8 mouse cellular contexts compared by ENCODE assay signal in the genomic region with DNA sequence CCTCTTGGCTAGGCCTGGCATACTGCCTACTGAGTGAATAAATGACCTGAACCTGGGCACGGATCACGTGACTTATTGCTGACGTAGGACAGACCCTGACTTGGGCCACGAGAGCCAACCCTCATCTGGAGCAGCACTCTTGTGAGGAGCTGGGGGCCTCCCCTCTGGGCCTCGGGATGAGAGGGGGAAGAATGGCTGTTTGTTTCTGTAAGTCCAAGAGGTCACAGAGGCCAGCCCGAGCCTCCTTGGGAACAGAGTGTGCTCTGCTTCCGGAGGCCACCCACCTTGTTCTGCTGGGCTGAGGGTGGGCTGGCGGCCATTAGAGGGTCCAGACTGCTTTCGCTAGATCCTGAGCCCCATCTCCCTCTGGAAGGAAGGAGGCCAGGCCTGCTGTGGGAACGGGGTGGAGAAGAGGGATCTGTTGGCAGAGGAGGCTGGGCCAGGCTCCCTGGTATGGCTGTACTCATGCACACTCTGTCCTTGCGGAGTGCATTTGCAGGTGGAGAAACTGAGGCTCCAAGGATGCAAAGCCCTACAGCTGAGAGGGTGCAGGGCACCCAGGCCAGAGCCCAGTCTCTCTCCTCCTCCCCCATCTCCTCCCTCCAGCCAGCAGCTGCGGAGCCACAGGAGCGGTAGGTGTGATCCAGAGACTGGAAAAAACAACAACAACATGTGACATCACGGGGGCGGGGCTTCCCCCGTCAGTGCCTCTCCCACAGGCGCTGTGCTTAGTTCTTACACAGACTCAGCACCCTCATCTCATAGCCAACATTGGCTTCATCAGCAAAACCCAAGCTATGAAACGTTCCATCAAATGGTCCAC. TPM values are rescaled to one million over a fixed set of nuclear protein-coding genes. Genes with fewer than 3 reads are reported as not detected.
DNase-seq lines count a peak whose midpoint lies in the region; ATAC-seq lines count a peak whose summit lies in the region.

No protein-coding gene starts in this region.

- peaks cover 20% of the 10 kb centered on the region for H3K4me1 ChIP-seq in embryonic facial prominence, embryonic 12.5 days
- H3K4me1 ChIP-seq in heart, embryonic 13.5 days = peaks cover 18% of the 10 kb centered on the region
- H3K4me1 ChIP-seq in kidney, embryonic 14.5 days (ENCODE audit: control insufficient read depth, insufficient read depth, low read length) = peaks cover 16% of the 10 kb centered on the region
- peaks cover 14% of the 10 kb centered on the region for H3K4me1 ChIP-seq in stomach, embryonic 14.5 days (ENCODE audit: control insufficient read depth, insufficient read depth, low read length)

- H3K4me3 ChIP-seq in embryonic facial prominence, embryonic 12.5 days = no peak overlapping the region
- no peak overlapping the region for H3K4me3 ChIP-seq in heart, embryonic 13.5 days
- no peak overlapping the region for H3K4me3 ChIP-seq in kidney, embryonic 14.5 days (ENCODE audit: low read length)
- no peak overlapping the region for H3K4me3 ChIP-seq in stomach, embryonic 14.5 days (ENCODE audit: low read depth, low read length)

- H3K27me3 ChIP-seq in embryonic facial prominence, embryonic 12.5 days = no peaks in the 10 kb centered on the region
- no peaks in the 10 kb centered on the region for H3K27me3 ChIP-seq in heart, embryonic 13.5 days (replicated peaks)
- H3K27me3 ChIP-seq in kidney, embryonic 14.5 days (ENCODE audit: control insufficient read depth, insufficient read depth, low read length) = no peaks in the 10 kb centered on the region
- H3K27me3 ChIP-seq in stomach, embryonic 14.5 days (ENCODE audit: control insufficient read depth, insufficient read depth, low read length) = no peaks in the 10 kb centered on the region

- no peak overlapping the region for H3K9ac ChIP-seq in embryonic facial prominence, embryonic 12.5 days
- peak overlapping the region; percentile 24 for H3K9ac ChIP-seq in heart, embryonic 13.5 days
- H3K9ac ChIP-seq in kidney, embryonic 14.5 days (ENCODE audit: low read depth, low read length) = no peak overlapping the region; the same call in 1 of the 2 replicates
- no peak overlapping the region for H3K9ac ChIP-seq in stomach, embryonic 14.5 days (replicated peaks; ENCODE audit: low read depth, low read length)

- WGBS in embryonic facial prominence, embryonic 12.5 days = 7% methylated on average over 18 of the region's 18 CpGs
- WGBS in heart, embryonic 13.5 days = 18% methylated on average over 18 of the region's 18 CpGs
- 8% methylated on average over 18 of the region's 18 CpGs for WGBS in kidney, embryonic 14.5 days
- 13% methylated on average over 18 of the region's 18 CpGs for WGBS in stomach, embryonic 14.5 days

- H3K36me3 ChIP-seq in embryonic facial prominence, embryonic 12.5 days = 0 out of 2 replicates have a peak, but pooled peaks cover 2% of the 10 kb centered on the region
- H3K36me3 ChIP-seq in heart, embryonic 13.5 days = peaks cover 13% of the 10 kb centered on the region
- peaks cover 1% of the 10 kb centered on the region for H3K36me3 ChIP-seq in kidney, embryonic 14.5 days (ENCODE audit: control insufficient read depth, insufficient read depth, low read length)
- H3K36me3 ChIP-seq in stomach, embryonic 14.5 days (ENCODE audit: control insufficient read depth, insufficient read depth, low read length) = no peaks in the 10 kb centered on the region

- H3K4me2 ChIP-seq in embryonic facial prominence, embryonic 12.5 days (replicated peaks) = peak overlapping the region; percentile 20; the same call in 1 of the 2 replicates
- peak overlapping the region; percentile 38 for H3K4me2 ChIP-seq in heart, embryonic 13.5 days
- peak overlapping the region; percentile 4; the same call in 1 of the 2 replicates for H3K4me2 ChIP-seq in kidney, embryonic 14.5 days (replicated peaks; ENCODE audit: low read depth, low read length)
- H3K4me2 ChIP-seq in stomach, embryonic 14.5 days (replicated peaks; ENCODE audit: low read depth, low read length) = 0 out of 2 replicates have a peak overlapping the region, but pooled peaks have one; percentile 12

- peak; percentile 64 for DNase-seq in gastrocnemius, adult 18-20 months (ENCODE audit: low spot score)
- DNase-seq in gastrocnemius, postnatal 4 days (ENCODE audit: low spot score in 2 of 2) = no peak
- DNase-seq in lung, postnatal 10 days = peak; percentile 69
- no peak for DNase-seq in thymus, postnatal 4 days

- peak; percentile 12; the same call in 1 of the 2 replicates for ATAC-seq in embryonic facial prominence, embryonic 12.5 days (ENCODE audit: insufficient number of reproducible peaks, insufficient read depth, low FRiP score, low TSS enrichment)
- ATAC-seq in heart, embryonic 13.5 days (ENCODE audit: extremely low read depth, insufficient number of reproducible peaks, low FRiP score, low TSS enrichment) = peak; percentile 67; the same call in 1 of the 2 replicates
- ATAC-seq in kidney, embryonic 14.5 days (ENCODE audit: low FRiP score, low TSS enrichment) = peak; percentile 76
- ATAC-seq in stomach, embryonic 14.5 days (ENCODE audit: insufficient number of reproducible peaks, insufficient read depth, low FRiP score, low read depth) = peak; percentile 59; the same call in 1 of the 2 replicates

- H3K27ac ChIP-seq in embryonic facial prominence, embryonic 12.5 days = peak overlapping the region; percentile 58; the same call in 1 of the 2 replicates
- peak overlapping the region; percentile 64 for H3K27ac ChIP-seq in heart, embryonic 13.5 days (replicated peaks)
- H3K27ac ChIP-seq in kidney, embryonic 14.5 days (ENCODE audit: low read depth, low read length) = peak overlapping the region; percentile 0; the same call in 1 of the 2 replicates
- H3K27ac ChIP-seq in stomach, embryonic 14.5 days (ENCODE audit: low read length) = peak overlapping the region; percentile 34; the same call in 1 of the 2 replicates

- no peaks in the 10 kb centered on the region for H3K9me3 ChIP-seq in embryonic facial prominence, embryonic 12.5 days
- no peaks in the 10 kb centered on the region for H3K9me3 ChIP-seq in heart, embryonic 13.5 days
- no peaks in the 10 kb centered on the region for H3K9me3 ChIP-seq in kidney, embryonic 14.5 days (ENCODE audit: control insufficient read depth, low read length)
- H3K9me3 ChIP-seq in stomach, embryonic 14.5 days (ENCODE audit: control insufficient read depth, low read depth, low read length) = no peaks in the 10 kb centered on the region

RNA-seq across cellular contexts. Expression of gene Sdc3, which starts 36.7 kb away (rescaled TPM):
- total RNA-seq in gastrocnemius, adult 18-20 months (2021) = 10 to 100 TPM; 10.3 to 10.4 TPM
- total RNA-seq in gastrocnemius, postnatal 4 days (2021) = 10 to 100 TPM; 36.6 to 46.8 TPM
- 39.9 and 41.1 TPM in 2 replicates for polyA plus RNA-seq in embryonic facial prominence, embryonic 12.5 days (2016; fragmentation: Nextera tagmentation; extraction: Ambion mirVana)
- 21.7 and 23.9 TPM in 2 replicates for polyA plus RNA-seq in heart, embryonic 13.5 days (2015; fragmentation: Nextera tagmentation; extraction: Ambion mirVana)
- polyA plus RNA-seq in kidney, embryonic 14.5 days (2014; fragmentation: Nextera tagmentation; extraction: Ambion mirVana) = 9.6 and 15.8 TPM in 2 replicates
- polyA plus RNA-seq in stomach, embryonic 14.5 days (2014; fragmentation: Nextera tagmentation; extraction: Ambion mirVana) = 20.9 and 21.0 TPM in 2 replicates

Comparison
In these comparisons a context has a peak if more than half of its experiments do, and no peak if none do; other contexts are left out.
1. DNase-seq: peak in gastrocnemius, adult 18-20 months (single experiment) and lung, postnatal 10 days (single experiment); none in gastrocnemius, postnatal 4 days (0 of 2) and thymus, postnatal 4 days (single experiment).
2. ATAC-seq: peak in every context shown above with its lines; median percentile 76 in kidney, embryonic 14.5 days; 67 in heart, embryonic 13.5 days; 59 in stomach, embryonic 14.5 days; 12 in embryonic facial prominence, embryonic 12.5 days.
3. H3K27ac ChIP-seq: peak in every context shown above with its lines; median percentile 64 in heart, embryonic 13.5 days; 58 in embryonic facial prominence, embryonic 12.5 days; 34 in stomach, embryonic 14.5 days; 0 in kidney, embryonic 14.5 days.
4. Peak in every context shown above with its lines, with median percentiles within 50 percentile points of each other: H3K4me2 ChIP-seq.